Mouse (Mus musculus) cerebellum, adult 2 months (tissue): ENCODE data around the gene Krtap9-3. TPM values are rescaled to one million over a fixed set of nuclear protein-coding genes. Genes with fewer than 3 reads are reported as not detected.
"Not testable (repeated sequence)": the region's sequence is repeated elsewhere in the genome, so short reads cannot be mapped to it uniquely, and the experiment has no call there.

Experiments used
- DNase-seq, 2 experiments: peaks; one replicate each; pipeline ENCODE4 v3.0.0; 2021
- H3K27ac ChIP-seq: fragments of 200-500 bp; 2 replicates; pipeline ENCODE4 v1.5.1; 2012; ENCODE audit warnings: low read length, control low read depth, inconsistent platforms; ENCODE audit not compliant: insufficient read depth
- H3K27me3 ChIP-seq: fragments of 200-500 bp; 2 replicates; pipeline ENCODE4 v1.6.1; 2012; ENCODE audit warnings: inconsistent platforms, mild to moderate bottlenecking, low read length, moderate library complexity; ENCODE audit not compliant: control insufficient read depth, insufficient read depth
- H3K4me1 ChIP-seq: fragments of 200-500 bp; 2 replicates; pipeline ENCODE4 v1.6.1; 2011; ENCODE audit warnings: low read length; ENCODE audit not compliant: control insufficient read depth, insufficient read depth
- H3K4me3 ChIP-seq: fragments of 200-500 bp; replicated peaks from 2 replicates; pipeline ENCODE3; 2011; ENCODE audit warnings: mild to moderate bottlenecking, low read depth, low read length, control low read depth; ENCODE audit not compliant: insufficient read depth
- CTCF ChIP-seq: fragments of 200-500 bp; IDR thresholded peaks from 2 replicates; pipeline ENCODE4 v1.5.1; 2011; ENCODE audit warnings: low read depth, mild to moderate bottlenecking, control low read depth, low read length, moderate library complexity, borderline replicate concordance; ENCODE audit not compliant: insufficient read depth
- POLR2A ChIP-seq: fragments of 200-500 bp; IDR thresholded peaks from 2 replicates; pipeline ENCODE4 v1.6.1; 2011; ENCODE audit warnings: low read length, control low read depth, borderline replicate concordance; ENCODE audit not compliant: insufficient read depth
- WGBS: fragments of 180-500 bp; shearing (Covaris S2); methylation state at CpG from one replicate; pipeline ENCODE4 v1.1.7; 2018; 5-methylcytosine and 5-hydroxymethylcytosine counted together
- polyA plus RNA-seq: library from polyadenylated mRNA; depleted of rRNA; stranded (reverse); fragments of >200 nt; gene quantifications from 2 replicates; pipeline ENCODE4 v1.2.3, GENCODE M21; 2012; rRNA removed

Krtap9-3 gene
- polyA plus RNA-seq, result not detected in 2 replicates

GRCm38 (mm10) chr11:99597742-99598141, at the start of gene Krtap9-3:
Krtap9-3 (minus strand) TSS chr11:99598105.
- not testable (repeated sequence) for DNase-seq, H3K4me1 ChIP-seq, H3K4me3 ChIP-seq, H3K27me3 ChIP-seq, H3K27ac ChIP-seq
- WGBS, result 73% methylated on average over 6 of the region's 6 CpGs

GRCm38 (mm10) chr11:99646444-99646843, 48.5 kb upstream of the Krtap9-3 start:
- WGBS, result 58% methylated on average over 15 of the region's 15 CpGs
- Histone ChIP-seq H3K4me1 (no peaks in the 10 kb centered on the region), H3K27ac (no peak overlapping the region), H3K27me3 (no peaks in the 10 kb centered on the region), H3K4me3 (no peak overlapping the region)
- DNase-seq, result no peak
- TF ChIP-seq POLR2A (no peak), CTCF (no peak)

- H3K4me1 ChIP-seq, result no peaks in the 10 kb centered on the region
- no peak overlapping the region for H3K4me3 ChIP-seq
- WGBS, result 49% methylated on average over 3 of the region's 3 CpGs
- no peak overlapping the region for H3K27ac ChIP-seq
- no peak for DNase-seq
- no peaks in the 10 kb centered on the region for H3K27me3 ChIP-seq
- no peak for TF ChIP-seq CTCF
- no peak for TF ChIP-seq POLR2A
Observed at GRCm38 (mm10) chr11:99644351-99644750, 46.4 kb upstream of the Krtap9-3 start.

- H3K4me3 ChIP-seq, H3K27me3 ChIP-seq, H3K27ac ChIP-seq, DNase-seq, H3K4me1 ChIP-seq: not testable (repeated sequence)
- 87% methylated on average over 9 of the region's 9 CpGs for WGBS
Observed at GRCm38 (mm10) chr11:99643635-99644139, 45.8 kb upstream of the Krtap9-3 start, which contains the start of gene Krtap4-7. Krtap4-7 (minus strand) TSS chr11:99644089.

- 25% methylated on average over 1 of the region's 1 CpGs for WGBS
Observed at GRCm38 (mm10) chr11:99640926-99641325, 43.0 kb upstream of the Krtap9-3 start.

GRCm38 (mm10) chr11:99637086-99637485, 39.2 kb upstream of the Krtap9-3 start:
- H3K27ac ChIP-seq, result no peak overlapping the region
- no peak overlapping the region for H3K4me3 ChIP-seq
- TF ChIP-seq POLR2A (no peak), CTCF (no peak)
- DNase-seq, result no peak
- H3K27me3 ChIP-seq, result no peaks in the 10 kb centered on the region
- no peaks in the 10 kb centered on the region for H3K4me1 ChIP-seq
- WGBS, result 48% methylated on average over 1 of the region's 1 CpGs

More at GRCm38 (mm10) chr11:99640926-99641325, 43.0 kb upstream of the Krtap9-3 start:
- no peak for TF ChIP-seq POLR2A
- TF ChIP-seq CTCF, result no peak
- Histone ChIP-seq H3K27ac (no peak overlapping the region), H3K27me3 (no peaks in the 10 kb centered on the region), H3K4me1 (no peaks in the 10 kb centered on the region), H3K4me3 (no peak overlapping the region)
- DNase-seq, result no peak

GRCm38 (mm10) chr11:99634653-99635134, 36.8 kb upstream of the Krtap9-3 start, which contains the start of gene Krtap4-2:
Krtap4-2 (minus strand) TSS chr11:99635084.
- H3K27me3 ChIP-seq, result no peaks in the 10 kb centered on the region
- H3K4me1 ChIP-seq, result no peaks in the 10 kb centered on the region
- no peak for DNase-seq
- H3K27ac ChIP-seq, result no peak within 1 kb of the TSS
- WGBS, result 43% methylated on average over 8 of the region's 8 CpGs
- no peak within 1 kb of the TSS for H3K4me3 ChIP-seq
- TF ChIP-seq CTCF (no peak), POLR2A (no peak)

- WGBS, result 81% methylated on average over 2 of the region's 2 CpGs
- no peaks in the 10 kb centered on the region for H3K4me1 ChIP-seq
- TF ChIP-seq CTCF, result no peak
- no peak for TF ChIP-seq POLR2A
- no peak for DNase-seq
- H3K27me3 ChIP-seq, result no peaks in the 10 kb centered on the region
- no peak overlapping the region for H3K27ac ChIP-seq
- H3K4me3 ChIP-seq, result no peak overlapping the region
Observed at GRCm38 (mm10) chr11:99633293-99633692, 35.4 kb upstream of the Krtap9-3 start.
